Mouse (Mus musculus) heart, postnatal 25 days (tissue): Measurements from ENCODE around the gene Kit. TPM values are rescaled to one million over a fixed set of nuclear protein-coding genes. Genes with fewer than 3 reads are reported as not detected.

Experiments used
- DNase-seq: peaks from one replicate; pipeline ENCODE4 v3.0.0; 2022; ENCODE audit warnings: low spot score
- intact Hi-C: fragments of 180-260 bp; cut with DNase I; formaldehyde crosslinking; loops from one replicate; pipeline ENCODE4 v1.15.1; 2025
- total RNA-seq, 2 experiments: library from RNA; stranded (reverse); gene quantifications; 2 replicates each; pipeline ENCODE4 v1.2.3; 2021

Kit gene
- total RNA-seq, 2 experiments from 2014 or later: 3.6 to 3.9 TPM

- intact Hi-C loops: loop anchor here (10.0 kb wide), 1 partner anchor 250 kb away; no protein-coding TSS in a partner anchor
- no peak for DNase-seq
These were observed 50.3 kb downstream of the Kit start for GRCm38 (mm10) chr5:75625059-75625458.

GRCm38 (mm10) chr5:75626284-75626683 lies 51.6 kb downstream of the Kit start:
- DNase-seq: no peak
- intact Hi-C loops: loop anchor here (10.0 kb wide), 1 partner anchor 251 kb away; no protein-coding TSS in a partner anchor

- intact Hi-C loops: loop anchor here (10.0 kb wide), 1 partner anchor 252 kb away; no protein-coding TSS in a partner anchor
These were observed 52.0 kb downstream of the Kit start for GRCm38 (mm10) chr5:75626703-75627102.

GRCm38 (mm10) chr5:75632257-75632656 lies 57.5 kb downstream of the Kit start:
- intact Hi-C loops: no loop called here
- DNase-seq: no peak

More at GRCm38 (mm10) chr5:75626703-75627102, 52.0 kb downstream of the Kit start:
- DNase-seq: no peak

- intact Hi-C loops: no loop called here
- DNase-seq: no peak
These were observed 58.3 kb downstream of the Kit start for GRCm38 (mm10) chr5:75632846-75633640.

GRCm38 (mm10) chr5:75635385-75635784 lies 60.7 kb downstream of the Kit start:
- no peak for DNase-seq

GRCm38 (mm10) chr5:75640637-75641036 lies 65.9 kb downstream of the Kit start:
- intact Hi-C loops: no loop called here
- no peak for DNase-seq

More at GRCm38 (mm10) chr5:75635385-75635784, 60.7 kb downstream of the Kit start:
- intact Hi-C loops: no loop called here

- intact Hi-C loops: no loop called here
- no peak for DNase-seq
These were observed 72.3 kb downstream of the Kit start for GRCm38 (mm10) chr5:75647046-75647445.

GRCm38 (mm10) chr5:75650566-75650965 lies 75.8 kb downstream of the Kit start:
- no peak for DNase-seq
- intact Hi-C loops: no loop called here

GRCm38 (mm10) chr5:75653431-75653830 lies 78.7 kb downstream of the Kit start:
- intact Hi-C loops: no loop called here
- DNase-seq: no peak

- DNase-seq: no peak
- intact Hi-C loops: no loop called here
These were observed 83.9 kb downstream of the Kit start for GRCm38 (mm10) chr5:75658575-75658974.

GRCm38 (mm10) chr5:75660342-75660741 lies 85.6 kb downstream of the Kit start:
- DNase-seq: no peak
- intact Hi-C loops: no loop called here

GRCm38 (mm10) chr5:75662466-75662865 lies 87.8 kb downstream of the Kit start:
- no peak for DNase-seq
- intact Hi-C loops: no loop called here

GRCm38 (mm10) chr5:75663768-75664167 lies 89.1 kb downstream of the Kit start:
- no peak for DNase-seq
- intact Hi-C loops: no loop called here

- DNase-seq: no peak
- intact Hi-C loops: no loop called here
These were observed 92.4 kb downstream of the Kit start for GRCm38 (mm10) chr5:75667083-75667482.

- DNase-seq: no peak
- intact Hi-C loops: no loop called here
These were observed 96.5 kb downstream of the Kit start for GRCm38 (mm10) chr5:75671136-75671788.

- intact Hi-C loops: no loop called here
These were observed 101.3 kb downstream of the Kit start for GRCm38 (mm10) chr5:75676024-75676423.

GRCm38 (mm10) chr5:75679896-75680295 lies 105.2 kb downstream of the Kit start:
- DNase-seq: no peak
- intact Hi-C loops: no loop called here

More at GRCm38 (mm10) chr5:75676024-75676423, 101.3 kb downstream of the Kit start:
- DNase-seq: no peak

- DNase-seq: no peak
- intact Hi-C loops: no loop called here
These were observed 120.6 kb downstream of the Kit start for GRCm38 (mm10) chr5:75695162-75695809.

- intact Hi-C loops: no loop called here
- DNase-seq: no peak
These were observed 122.2 kb downstream of the Kit start for GRCm38 (mm10) chr5:75696960-75697359.

GRCm38 (mm10) chr5:75698556-75698955 lies 123.8 kb downstream of the Kit start:
- intact Hi-C loops: no loop called here
- no peak for DNase-seq
